18 mouse cellular contexts compared by ENCODE assay signal in the genomic region with DNA sequence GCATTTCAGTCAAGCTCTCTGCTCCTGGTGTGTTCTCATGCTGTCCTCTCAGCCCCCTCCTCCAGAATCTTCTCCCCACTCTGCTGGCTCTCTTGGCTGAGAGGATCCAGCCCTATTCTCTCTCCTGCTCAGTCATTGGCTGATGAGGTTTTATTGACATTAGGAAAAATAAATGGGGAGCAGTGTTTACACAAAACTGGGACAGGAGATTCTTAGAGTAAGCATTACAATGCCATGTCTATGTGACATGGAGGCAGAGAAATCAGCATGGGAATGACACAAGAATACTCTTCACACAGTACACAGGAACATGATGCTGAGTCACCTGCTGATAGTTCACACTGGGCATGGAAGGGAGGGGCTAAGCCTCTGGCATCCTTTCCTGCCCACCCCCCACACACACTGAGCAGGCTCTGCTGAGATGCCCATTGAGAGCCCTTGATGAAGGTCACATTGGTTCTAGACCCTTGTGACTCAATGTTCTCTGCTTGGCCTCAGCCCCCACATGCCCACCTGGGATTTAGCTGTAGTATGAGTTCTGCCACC. TPM values are rescaled to one million over a fixed set of nuclear protein-coding genes. Genes with fewer than 3 reads are reported as not detected.
A peak's percentile ranks its signal among the peaks of the same experiment; 100 is the strongest.
DNase-seq lines count a peak whose midpoint lies in the region; ATAC-seq and TF ChIP-seq lines count a peak whose summit lies in the region.
"Had no signal": no experiment of that assay in that cellular context is flagged by ENCODE, and none has a peak within 500 bp of the region (broad histone marks: within the 10 kb centered on the region; RNA-seq: fewer than 3 reads in every experiment).

No protein-coding gene starts in this region.

- H3K27ac ChIP-seq in heart, embryonic 11.5 days (ENCODE audit: low read depth, low read length) = no peak overlapping the region
- no peak overlapping the region for H3K27ac ChIP-seq in liver, embryonic 11.5 days (ENCODE audit: low read depth, low read length)
- no peak overlapping the region for H3K27ac ChIP-seq in stomach, postnatal 0 days (replicated peaks)
- H3K27ac ChIP-seq in cerebellum, adult 2 months (ENCODE audit: insufficient read depth, low read length) = no peak overlapping the region
- no peak overlapping the region for H3K27ac ChIP-seq in midbrain, embryonic 10.5 days (replicated peaks)
- H3K27ac ChIP-seq: embryonic facial prominence, embryonic 13.5 days; hindbrain, embryonic 12.5 days; lung, embryonic 15.5 days; neural tube, embryonic 13.5 days had no signal

- no peak overlapping the region for H3K9ac ChIP-seq in heart, embryonic 11.5 days (ENCODE audit: low read depth, low read length)
- H3K9ac ChIP-seq in liver, embryonic 11.5 days (ENCODE audit: low read depth, low read length) = no peak overlapping the region
- no peak overlapping the region for H3K9ac ChIP-seq in stomach, postnatal 0 days (ENCODE audit: low read length)
- H3K9ac ChIP-seq: embryonic facial prominence, embryonic 13.5 days; hindbrain, embryonic 12.5 days; lung, embryonic 15.5 days; neural tube, embryonic 13.5 days had no signal

- no peak; the same call in 1 of the 2 replicates for ATAC-seq in heart, embryonic 11.5 days (replicated peaks; ENCODE audit: insufficient number of reproducible peaks, low FRiP score, low TSS enrichment)
- no peak; the same call in 1 of the 2 replicates for ATAC-seq in liver, embryonic 11.5 days (replicated peaks; ENCODE audit: low FRiP score)
- peak; percentile 31; the same call in 1 of the 2 replicates for ATAC-seq in stomach, postnatal 0 days (ENCODE audit: low FRiP score, low TSS enrichment)
- ATAC-seq: Patski had no signal

- no peaks in the 10 kb centered on the region for H3K27me3 ChIP-seq in heart, embryonic 11.5 days (ENCODE audit: control insufficient read depth, insufficient read depth, low read length)
- H3K27me3 ChIP-seq in liver, embryonic 11.5 days (replicated peaks; ENCODE audit: control insufficient read depth, insufficient read depth, low read length) = no peaks in the 10 kb centered on the region
- no peaks in the 10 kb centered on the region for H3K27me3 ChIP-seq in stomach, postnatal 0 days (ENCODE audit: control insufficient read depth, insufficient read depth, low read length)
- no peaks in the 10 kb centered on the region for H3K27me3 ChIP-seq in cerebellum, adult 2 months (ENCODE audit: control insufficient read depth, insufficient read depth, low read length)
- no peaks in the 10 kb centered on the region for H3K27me3 ChIP-seq in midbrain, embryonic 10.5 days (ENCODE audit: low read depth, poor library complexity, severe bottlenecking)
- H3K27me3 ChIP-seq: embryonic facial prominence, embryonic 13.5 days; hindbrain, embryonic 12.5 days; lung, embryonic 15.5 days; neural tube, embryonic 13.5 days; Patski had no signal

- TF ChIP-seq POLR2A in cerebellum, adult 2 months (IDR thresholded peaks at IDR 0.05; ENCODE audit: borderline replicate concordance, insufficient read depth, low read length) = no peak

- no peak overlapping the region for H3K4me3 ChIP-seq in heart, embryonic 11.5 days (ENCODE audit: low read depth, low read length)
- H3K4me3 ChIP-seq in liver, embryonic 11.5 days (ENCODE audit: low read depth, low read length) = no peak overlapping the region
- no peak overlapping the region for H3K4me3 ChIP-seq in stomach, postnatal 0 days (ENCODE audit: low read depth, low read length)
- no peak overlapping the region for H3K4me3 ChIP-seq in cerebellum, adult 2 months (replicated peaks; ENCODE audit: insufficient read depth, low read depth, low read length)
- no peak overlapping the region for H3K4me3 ChIP-seq in midbrain, embryonic 10.5 days
- H3K4me3 ChIP-seq: embryonic facial prominence, embryonic 13.5 days; hindbrain, embryonic 12.5 days; lung, embryonic 15.5 days; neural tube, embryonic 13.5 days had no signal

- peak; percentile 92 for DNase-seq in heart, adult 11 months
- peak; percentile 44 for DNase-seq in liver
- DNase-seq in liver, embryonic 11.5 days (ENCODE audit: low spot score) = no peak
- DNase-seq in heart, postnatal 4 days = peak; percentile 33
- no peak for DNase-seq in stomach, postnatal 0 days (ENCODE audit: low spot score)
- DNase-seq in cerebellum, adult 2 months = no peak
- no peak for DNase-seq in midbrain, embryonic 10.5 days (ENCODE audit: low spot score)
- DNase-seq: adrenal gland, postnatal 36 days; cerebellum, postnatal 36 days; gastrocnemius, postnatal 36 days; kidney, adult 11 months; kidney, postnatal 14 days had no signal

- no peaks in the 10 kb centered on the region for H3K9me3 ChIP-seq in heart, embryonic 11.5 days (replicated peaks; ENCODE audit: control insufficient read depth, low read length)
- no peaks in the 10 kb centered on the region for H3K9me3 ChIP-seq in liver, embryonic 11.5 days (ENCODE audit: control insufficient read depth, low read length)
- H3K9me3 ChIP-seq in stomach, postnatal 0 days (ENCODE audit: control insufficient read depth, low read length) = no peaks in the 10 kb centered on the region
- no peaks in the 10 kb centered on the region for H3K9me3 ChIP-seq in midbrain, embryonic 10.5 days (replicated peaks)
- H3K9me3 ChIP-seq: embryonic facial prominence, embryonic 13.5 days; hindbrain, embryonic 12.5 days; lung, embryonic 15.5 days; neural tube, embryonic 13.5 days had no signal

- H3K4me2 ChIP-seq in heart, embryonic 11.5 days = no peak overlapping the region
- no peak overlapping the region for H3K4me2 ChIP-seq in liver, embryonic 11.5 days
- no peak overlapping the region for H3K4me2 ChIP-seq in stomach, postnatal 0 days (replicated peaks; ENCODE audit: low read depth)
- H3K4me2 ChIP-seq: embryonic facial prominence, embryonic 13.5 days; hindbrain, embryonic 12.5 days; lung, embryonic 15.5 days; neural tube, embryonic 13.5 days had no signal

- TF ChIP-seq EP300 in stomach, postnatal 0 days (optimal IDR thresholded peaks at IDR 0.05) = no peak

- peaks cover 13% of the 10 kb centered on the region for H3K4me1 ChIP-seq in heart, embryonic 11.5 days (ENCODE audit: control insufficient read depth, insufficient read depth, low read length)
- H3K4me1 ChIP-seq in liver, embryonic 11.5 days (replicated peaks; ENCODE audit: control insufficient read depth, insufficient read depth, low read length) = peaks cover 24% of the 10 kb centered on the region
- no peaks in the 10 kb centered on the region for H3K4me1 ChIP-seq in stomach, postnatal 0 days (replicated peaks; ENCODE audit: control insufficient read depth, insufficient read depth)
- H3K4me1 ChIP-seq in cerebellum, adult 2 months (ENCODE audit: control insufficient read depth, insufficient read depth, low read length) = no peaks in the 10 kb centered on the region
- H3K4me1 ChIP-seq in midbrain, embryonic 10.5 days = peaks cover 12% of the 10 kb centered on the region

- TF ChIP-seq CTCF in stomach, postnatal 0 days (IDR thresholded peaks at IDR 0.05; ENCODE audit: low read depth) = no peak
- TF ChIP-seq CTCF in cerebellum, adult 2 months (IDR thresholded peaks at IDR 0.05; ENCODE audit: borderline replicate concordance, insufficient read depth, low read depth, low read length) = no peak

- H3K36me3 ChIP-seq in heart, embryonic 11.5 days (ENCODE audit: control insufficient read depth, insufficient read depth, low read length) = no peaks in the 10 kb centered on the region
- no peaks in the 10 kb centered on the region; the same call in 1 of the 2 replicates for H3K36me3 ChIP-seq in liver, embryonic 11.5 days (ENCODE audit: control insufficient read depth, insufficient read depth, low read length)
- no peaks in the 10 kb centered on the region for H3K36me3 ChIP-seq in stomach, postnatal 0 days (ENCODE audit: control insufficient read depth, insufficient read depth, low read length)
- H3K36me3 ChIP-seq in midbrain, embryonic 10.5 days = peaks cover 40% of the 10 kb centered on the region
- H3K36me3 ChIP-seq: lung, embryonic 15.5 days had no signal

RNA-seq across cellular contexts. Expression of a gene that starts 43.8 kb away (rescaled TPM):
- 113 and 116 TPM in 2 replicates for polyA plus RNA-seq in heart, embryonic 11.5 days (2014; fragmentation: Nextera tagmentation; extraction: Ambion mirVana)
- 73.3 and 77.0 TPM in 2 replicates for polyA plus RNA-seq in liver, embryonic 11.5 days (2014; fragmentation: Nextera tagmentation; extraction: Ambion mirVana)
- 10 to 100 TPM; 81.3 to 82.0 TPM for total RNA-seq in heart, postnatal 4 days (2021)
- 24.8 and 29.0 TPM in 2 replicates for polyA plus RNA-seq in stomach, postnatal 0 days (2015; fragmentation: Nextera tagmentation; extraction: Ambion mirVana)
- polyA plus RNA-seq in cerebellum, adult 2 months (2012; rRNA removed) = 15.4 and 17.6 TPM in 2 replicates
- 60.8 and 61.4 TPM in 2 replicates for polyA plus RNA-seq in midbrain, embryonic 10.5 days (2016; fragmentation: Nextera tagmentation; extraction: Ambion mirVana)

RNA-seq across cellular contexts. Expression of a gene that starts 44.0 kb away (rescaled TPM):
- 15.1 and 23.3 TPM in 2 replicates for polyA plus RNA-seq in heart, embryonic 11.5 days (2014; fragmentation: Nextera tagmentation; extraction: Ambion mirVana)
- 19.0 and 20.2 TPM in 2 replicates for polyA plus RNA-seq in liver, embryonic 11.5 days (2014; fragmentation: Nextera tagmentation; extraction: Ambion mirVana)
- 10 to 100 TPM; 47.8 to 51.5 TPM for total RNA-seq in heart, postnatal 4 days (2021)
- polyA plus RNA-seq in stomach, postnatal 0 days (2015; fragmentation: Nextera tagmentation; extraction: Ambion mirVana) = 5.8 and 6.0 TPM in 2 replicates
- 27.5 and 28.9 TPM in 2 replicates for polyA plus RNA-seq in cerebellum, adult 2 months (2012; rRNA removed)
- 24.6 and 25.3 TPM in 2 replicates for polyA plus RNA-seq in midbrain, embryonic 10.5 days (2016; fragmentation: Nextera tagmentation; extraction: Ambion mirVana)

RNA-seq across cellular contexts. Expression of a gene that starts 50.1 kb away (rescaled TPM):
- 73.3 and 80.7 TPM in 2 replicates for polyA plus RNA-seq in heart, embryonic 11.5 days (2014; fragmentation: Nextera tagmentation; extraction: Ambion mirVana)
- polyA plus RNA-seq in liver, embryonic 11.5 days (2014; fragmentation: Nextera tagmentation; extraction: Ambion mirVana) = 86.9 and 97.8 TPM in 2 replicates
- total RNA-seq in heart, postnatal 4 days (2021) = 100 to 1,000 TPM in 1 of 2 experiments, 10 to 100 TPM in 1; 99.4 to 106 TPM
- 97.1 and 107 TPM in 2 replicates for polyA plus RNA-seq in stomach, postnatal 0 days (2015; fragmentation: Nextera tagmentation; extraction: Ambion mirVana)
- 199 and 204 TPM in 2 replicates for polyA plus RNA-seq in cerebellum, adult 2 months (2012; rRNA removed)
- 68.5 and 74.3 TPM in 2 replicates for polyA plus RNA-seq in midbrain, embryonic 10.5 days (2016; fragmentation: Nextera tagmentation; extraction: Ambion mirVana)

RNA-seq across cellular contexts. Expression of a gene that starts 54.5 kb away (rescaled TPM):
- polyA plus RNA-seq in heart, embryonic 11.5 days (2014; fragmentation: Nextera tagmentation; extraction: Ambion mirVana) = 2.7 and 2.9 TPM in 2 replicates
- polyA plus RNA-seq in liver, embryonic 11.5 days (2014; fragmentation: Nextera tagmentation; extraction: Ambion mirVana) = 5.8 and 6.9 TPM in 2 replicates
- total RNA-seq in heart, postnatal 4 days (2021) = 1 to 10 TPM; 7.9 to 9.9 TPM
- polyA plus RNA-seq in stomach, postnatal 0 days (2015; fragmentation: Nextera tagmentation; extraction: Ambion mirVana) = 8.2 and 9.1 TPM in 2 replicates
- polyA plus RNA-seq in cerebellum, adult 2 months (2012; rRNA removed) = 7.3 and 8.0 TPM in 2 replicates
- polyA plus RNA-seq in midbrain, embryonic 10.5 days (2016; fragmentation: Nextera tagmentation; extraction: Ambion mirVana) = 4.9 and 6.1 TPM in 2 replicates

Comparison
In these comparisons a context has a peak if more than half of its experiments do, and no peak if none do; other contexts are left out.
1. DNase-seq: peak in heart, adult 11 months (single experiment), liver (single experiment) and heart, postnatal 4 days (single experiment); none in liver, embryonic 11.5 days (single experiment), stomach, postnatal 0 days (single experiment), cerebellum, adult 2 months (0 of 2) and midbrain, embryonic 10.5 days (single experiment).